Mouse (Mus musculus): ENCODE data around the gene Syne3. TPM values are rescaled to one million over a fixed set of nuclear protein-coding genes. Genes with fewer than 3 reads are reported as not detected.

Syne3 gene
- polyA plus RNA-seq, 1 experiment from 2014 or later = 0.50 TPM

GRCm38 (mm10) chr12:105034130-105034769 is 24.6 kb upstream of the Syne3 start:
- WGBS = 65% methylated on average over 14 of the region's 14 CpGs

DNA sequence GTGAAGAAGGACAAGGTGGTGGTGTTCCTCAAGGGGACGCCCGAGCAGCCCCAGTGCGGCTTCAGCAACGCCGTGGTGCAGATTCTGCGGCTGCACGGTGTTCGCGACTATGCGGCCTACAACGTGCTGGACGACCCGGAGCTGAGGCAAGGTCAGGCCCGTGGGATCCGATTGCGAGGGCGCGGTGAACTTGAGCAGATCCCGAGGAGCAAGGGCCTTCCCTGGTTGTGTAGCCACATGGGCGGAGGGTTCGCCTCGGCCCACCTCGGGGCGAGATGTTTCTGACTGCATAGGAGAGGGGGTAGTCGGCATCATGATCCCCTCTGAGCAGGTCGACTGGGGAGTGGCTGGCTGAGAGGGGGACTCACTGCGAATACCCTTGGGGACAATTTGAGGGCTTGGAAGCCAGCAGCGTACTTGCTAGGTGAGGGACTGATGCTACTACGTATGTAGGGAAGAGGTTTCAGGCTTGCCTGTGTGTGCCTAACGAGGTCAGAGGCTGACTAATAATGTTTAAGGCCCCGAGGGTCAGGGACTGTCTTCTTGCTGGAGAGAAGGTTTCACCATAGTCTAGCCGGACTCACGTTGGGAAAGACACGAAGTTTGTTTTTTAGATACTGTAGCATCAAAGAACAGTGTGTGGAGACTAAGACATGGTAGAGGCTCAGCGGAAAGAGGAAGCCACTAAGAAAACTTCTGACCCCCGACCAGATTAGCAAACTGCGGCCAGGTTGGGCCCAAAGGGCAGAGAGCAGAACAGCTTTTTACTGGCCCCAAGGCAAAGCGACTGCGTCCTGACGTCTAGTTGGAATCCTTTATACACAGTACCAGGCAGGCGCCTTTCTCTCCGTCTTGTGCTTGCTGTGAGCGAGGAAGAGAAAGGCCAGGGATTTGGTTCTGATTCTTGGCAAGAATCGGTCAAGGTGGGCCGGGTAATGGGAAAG is 23.5 kb upstream of the Syne3 start:
- Histone ChIP-seq H3K4me1 (replicated peaks) (peaks cover 27% of the 10 kb centered on the region), H3K27me3 (replicated peaks) (no peaks in the 10 kb centered on the region), H3K36me3 (no peaks in the 10 kb centered on the region), H3K9me3 (no peaks in the 10 kb centered on the region), H3K4me3 (replicated peaks) (peak overlapping the region; percentile 89), H3K27ac (peak overlapping the region; percentile 87), H3K9ac (peak overlapping the region; percentile 93), H3K4me2 (replicated peaks) (peak overlapping the region; percentile 72)
- WGBS = 2% methylated on average over 45 of the region's 45 CpGs
- peak; percentile 55 for ATAC-seq

More at GRCm38 (mm10) chr12:105034130-105034769, 24.6 kb upstream of the Syne3 start:
- peak overlapping the region; percentile 8; the same call in 1 of the 2 replicates for H3K9ac ChIP-seq
- no peaks in the 10 kb centered on the region for H3K27me3 ChIP-seq (replicated peaks)
- no peak overlapping the region for H3K27ac ChIP-seq
- H3K4me3 ChIP-seq (replicated peaks) = peak overlapping the region; percentile 89; the same call in 1 of the 2 replicates
- no peaks in the 10 kb centered on the region for H3K9me3 ChIP-seq
- H3K4me2 ChIP-seq (replicated peaks) = peak overlapping the region; percentile 72
- ATAC-seq = no peak
- H3K36me3 ChIP-seq = no peaks in the 10 kb centered on the region
- H3K4me1 ChIP-seq (replicated peaks) = peaks cover 37% of the 10 kb centered on the region

DNA sequence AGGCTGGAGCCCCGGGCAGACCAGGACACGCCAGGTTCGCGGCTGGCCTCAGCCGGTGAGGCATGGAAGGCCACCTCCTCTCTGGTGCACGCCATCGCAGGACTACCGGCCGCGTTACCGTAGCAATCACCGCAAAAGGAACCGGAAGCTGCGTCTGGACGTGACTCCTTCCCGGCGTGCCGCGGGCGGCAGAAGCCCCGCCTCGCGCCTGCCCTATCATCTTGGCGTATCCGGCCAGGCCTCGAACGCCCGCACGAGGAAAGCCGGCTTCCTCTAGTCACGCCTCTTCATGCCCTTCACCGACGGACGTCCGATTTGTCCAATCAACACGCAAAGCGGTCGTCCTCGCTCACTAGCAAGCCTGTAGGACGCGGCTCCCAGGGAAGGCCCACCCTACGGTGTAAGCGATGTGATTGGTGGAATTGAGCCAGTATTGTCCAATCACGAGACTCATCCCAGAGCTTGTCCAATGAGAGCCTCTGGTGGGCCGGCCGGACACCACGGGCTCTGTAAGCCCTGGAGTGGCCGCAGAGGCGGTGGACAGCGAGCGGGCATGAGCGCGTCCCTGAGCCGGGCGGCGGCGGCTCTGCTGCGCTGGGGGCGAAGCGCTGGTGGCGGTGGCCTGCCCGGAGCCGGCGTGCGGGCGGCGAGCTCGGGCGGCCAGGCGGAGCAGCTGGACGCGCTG is 22.7 kb upstream of the Syne3 start, which contains the start of gene Glrx5:
Glrx5 (plus strand) TSS at position 542 of the 685 bp plus-strand sequence.
- peak within 1 kb of the TSS; percentile 87 for H3K27ac ChIP-seq
- no peaks in the 10 kb centered on the region for H3K36me3 ChIP-seq
- H3K4me2 ChIP-seq (replicated peaks) = peak within 1 kb of the TSS; percentile 92
- peak within 1 kb of the TSS; percentile 93 for H3K9ac ChIP-seq
- H3K9me3 ChIP-seq = no peaks in the 10 kb centered on the region
- peak within 1 kb of the TSS; percentile 89 for H3K4me3 ChIP-seq (replicated peaks)
- under 1% methylated on average over 72 of the region's 72 CpGs for WGBS
- ATAC-seq = peak; percentile 99
- peaks cover 23% of the 10 kb centered on the region for H3K4me1 ChIP-seq (replicated peaks)
- no peaks in the 10 kb centered on the region for H3K27me3 ChIP-seq (replicated peaks)

DNA sequence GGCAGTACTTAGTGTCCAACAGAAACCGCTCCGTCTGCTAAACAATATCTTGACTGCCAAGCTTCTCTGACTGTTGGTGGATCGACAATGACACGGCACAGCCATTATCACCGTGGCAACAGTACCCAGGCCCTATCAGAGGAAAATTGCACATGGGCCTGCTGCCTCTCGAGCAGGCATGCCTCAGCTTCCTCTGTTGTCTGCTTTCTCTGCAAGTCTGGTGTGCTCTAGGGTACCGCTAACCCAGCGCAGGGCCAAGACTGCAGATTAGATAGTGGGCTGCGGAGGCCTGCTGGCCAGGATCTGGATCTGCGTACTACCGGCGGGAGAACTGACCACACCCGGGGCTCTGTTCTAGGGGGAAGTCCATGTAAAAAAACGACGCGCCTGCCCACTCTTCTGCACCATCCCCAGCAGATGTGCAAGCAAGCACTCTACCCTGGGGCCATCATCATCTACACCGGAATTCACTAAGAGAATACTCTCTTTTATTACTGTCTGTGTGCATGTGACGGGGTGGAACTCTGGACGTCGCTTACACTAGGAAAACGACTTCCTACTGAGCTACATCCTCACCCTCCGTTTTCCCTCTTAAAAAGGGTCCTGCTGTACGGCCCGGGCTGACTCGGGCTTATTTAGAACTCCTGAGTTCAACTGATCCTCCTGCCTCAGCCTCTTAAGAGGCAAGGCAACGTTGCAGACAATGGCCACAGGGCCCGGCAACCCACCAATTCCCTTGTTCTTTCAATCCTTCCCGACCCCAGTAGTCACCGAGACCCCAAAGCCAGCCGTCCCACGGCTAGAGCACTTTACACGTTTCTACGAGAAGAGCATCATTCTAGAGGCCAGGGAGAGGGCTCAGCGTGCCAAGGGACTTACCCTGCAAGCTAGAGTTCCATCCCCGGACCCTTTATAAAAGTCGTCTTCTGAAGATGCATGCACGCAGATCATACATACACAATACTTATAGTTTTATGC is 21.8 kb upstream of the Syne3 start:
- Histone ChIP-seq H3K27ac (peak overlapping the region; percentile 45), H3K27me3 (replicated peaks) (no peaks in the 10 kb centered on the region), H3K4me3 (replicated peaks) (peak overlapping the region; percentile 89), H3K9me3 (no peaks in the 10 kb centered on the region), H3K4me2 (replicated peaks) (peak overlapping the region; percentile 92), H3K9ac (peak overlapping the region; percentile 79), H3K36me3 (no peaks in the 10 kb centered on the region), H3K4me1 (replicated peaks) (peaks cover 23% of the 10 kb centered on the region)
- ATAC-seq = no peak
- WGBS = 6% methylated on average over 37 of the region's 37 CpGs

DNA sequence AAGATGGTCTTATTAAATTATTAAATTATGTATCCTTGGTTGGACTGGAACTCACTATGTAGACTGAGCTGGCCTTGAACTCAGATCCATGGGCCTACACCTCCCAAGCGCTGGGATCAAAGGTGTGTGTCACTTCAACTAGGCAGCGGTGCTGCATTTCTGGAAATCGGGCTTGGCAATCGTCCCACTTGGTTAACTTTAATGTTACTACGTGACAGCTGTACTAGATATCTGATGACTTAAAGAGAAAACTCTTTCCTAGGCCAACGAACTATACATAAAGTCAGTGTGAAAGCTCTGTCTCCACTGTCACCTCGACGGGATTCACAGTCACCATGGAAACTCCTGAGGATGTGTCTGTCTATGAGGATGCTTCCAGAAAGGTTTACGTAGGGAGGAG is 20.3 kb upstream of the Syne3 start:
- 86% methylated on average over 9 of the region's 9 CpGs for WGBS
- Histone ChIP-seq H3K9me3 (no peaks in the 10 kb centered on the region), H3K27ac (no peak overlapping the region), H3K36me3 (no peaks in the 10 kb centered on the region), H3K27me3 (replicated peaks) (no peaks in the 10 kb centered on the region), H3K4me3 (replicated peaks) (no peak overlapping the region), H3K9ac (no peak overlapping the region), H3K4me2 (replicated peaks) (no peak overlapping the region), H3K4me1 (replicated peaks) (peaks cover 20% of the 10 kb centered on the region)
- ATAC-seq = no peak

DNA sequence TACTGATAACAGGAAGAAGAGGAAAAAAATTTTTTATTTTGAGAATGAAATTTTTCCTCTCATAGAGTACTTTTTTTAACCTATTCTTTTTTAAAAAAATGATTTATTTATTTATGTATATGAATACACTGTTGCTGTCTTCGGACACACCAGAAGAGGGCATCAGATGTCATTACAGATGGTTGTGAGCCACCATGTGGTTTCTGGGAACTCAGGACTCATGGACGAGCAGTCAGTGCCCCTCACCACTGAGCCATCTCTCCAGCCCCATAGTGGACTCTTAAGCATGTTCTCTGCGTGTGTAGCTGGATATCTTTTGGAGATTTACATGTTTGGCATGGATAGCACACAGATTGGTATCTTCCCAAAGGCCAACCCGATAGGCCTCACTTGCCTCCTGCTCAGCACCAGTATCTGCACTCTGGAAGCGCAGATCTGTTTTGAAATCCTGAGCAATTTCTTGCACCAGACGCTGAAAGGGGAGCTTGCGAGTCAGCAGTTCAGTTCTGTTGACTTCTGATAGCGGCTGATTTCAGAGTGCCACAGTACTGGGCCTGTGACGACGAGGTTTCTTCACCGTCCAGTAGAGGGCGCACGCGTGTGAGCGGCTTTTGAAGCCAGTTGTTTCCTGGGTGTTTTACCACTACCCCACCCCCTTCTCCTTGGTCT is 17.8 kb upstream of the Syne3 start:
- Histone ChIP-seq H3K36me3 (no peaks in the 10 kb centered on the region), H3K9ac (no peak overlapping the region), H3K27me3 (replicated peaks) (no peaks in the 10 kb centered on the region), H3K9me3 (peaks cover 5% of the 10 kb centered on the region; the same call in 1 of the 2 replicates), H3K27ac (no peak overlapping the region), H3K4me3 (replicated peaks) (no peak overlapping the region), H3K4me1 (replicated peaks) (peaks cover 9% of the 10 kb centered on the region), H3K4me2 (replicated peaks) (no peak overlapping the region)
- ATAC-seq = peak; percentile 12; the same call in 1 of the 2 replicates
- 33% methylated on average over 15 of the region's 15 CpGs for WGBS

- no peak overlapping the region for H3K27ac ChIP-seq
- no peak overlapping the region for H3K9ac ChIP-seq
- H3K4me1 ChIP-seq (replicated peaks) = peaks cover 7% of the 10 kb centered on the region
- no peak for ATAC-seq
- peaks cover 5% of the 10 kb centered on the region; the same call in 1 of the 2 replicates for H3K9me3 ChIP-seq
- H3K4me2 ChIP-seq (replicated peaks) = no peak overlapping the region
- no peaks in the 10 kb centered on the region for H3K36me3 ChIP-seq
- no peaks in the 10 kb centered on the region for H3K27me3 ChIP-seq (replicated peaks)
- H3K4me3 ChIP-seq (replicated peaks) = no peak overlapping the region
- 62% methylated on average over 10 of the region's 10 CpGs for WGBS
Observed at GRCm38 (mm10) chr12:105025947-105026586, 16.5 kb upstream of the Syne3 start.

GRCm38 (mm10) chr12:105025271-105025946 is 15.8 kb upstream of the Syne3 start:
- H3K27me3 ChIP-seq (replicated peaks) = no peaks in the 10 kb centered on the region
- 0 out of 2 replicates have a peak, but pooled peaks cover under 1% of the 10 kb centered on the region for H3K4me1 ChIP-seq (replicated peaks)
- no peaks in the 10 kb centered on the region for H3K36me3 ChIP-seq
- 51% methylated on average over 8 of the region's 8 CpGs for WGBS
- no peak overlapping the region for H3K27ac ChIP-seq
- H3K4me3 ChIP-seq (replicated peaks) = no peak overlapping the region
- H3K9me3 ChIP-seq = peaks cover 5% of the 10 kb centered on the region; the same call in 1 of the 2 replicates
- ATAC-seq = peak; percentile 69; the same call in 1 of the 2 replicates
- H3K9ac ChIP-seq = no peak overlapping the region
- H3K4me2 ChIP-seq (replicated peaks) = no peak overlapping the region

GRCm38 (mm10) chr12:105022776-105023175 is 13.2 kb upstream of the Syne3 start:
- Histone ChIP-seq H3K4me1 (replicated peaks) (0 out of 2 replicates have a peak, but pooled peaks cover 3% of the 10 kb centered on the region), H3K36me3 (no peaks in the 10 kb centered on the region), H3K9me3 (peaks cover 5% of the 10 kb centered on the region; the same call in 1 of the 2 replicates), H3K4me2 (replicated peaks) (no peak overlapping the region), H3K9ac (no peak overlapping the region), H3K4me3 (replicated peaks) (no peak overlapping the region), H3K27me3 (replicated peaks) (no peaks in the 10 kb centered on the region), H3K27ac (no peak overlapping the region)
- ATAC-seq = no peak
- WGBS = 97% methylated on average over 9 of the region's 9 CpGs

DNA sequence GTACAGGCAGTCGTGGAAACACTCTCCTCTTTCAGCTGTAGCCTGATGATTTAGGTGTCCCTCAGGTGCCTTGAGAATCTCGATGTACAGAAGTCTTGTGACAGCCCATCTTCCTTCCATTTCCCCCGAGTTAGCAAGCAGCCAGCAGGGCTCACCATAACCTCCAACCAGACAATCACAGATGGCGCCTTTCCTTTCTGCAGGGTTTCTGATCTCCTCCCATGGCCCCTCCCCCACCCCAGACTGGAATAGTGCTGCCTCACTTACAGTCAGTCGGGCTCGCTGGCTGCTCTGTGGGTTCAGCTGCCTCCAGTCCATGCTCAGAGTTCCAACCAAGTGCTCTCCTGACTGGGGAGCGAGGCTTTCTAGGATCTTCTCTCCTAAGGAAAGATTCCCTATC is 12.5 kb upstream of the Syne3 start:
- Histone ChIP-seq H3K27ac (no peak overlapping the region), H3K4me2 (replicated peaks) (no peak overlapping the region), H3K36me3 (no peaks in the 10 kb centered on the region), H3K4me3 (replicated peaks) (no peak overlapping the region), H3K9ac (no peak overlapping the region), H3K4me1 (replicated peaks) (0 out of 2 replicates have a peak, but pooled peaks cover 3% of the 10 kb centered on the region), H3K27me3 (replicated peaks) (no peaks in the 10 kb centered on the region), H3K9me3 (peaks cover 5% of the 10 kb centered on the region; the same call in 1 of the 2 replicates)
- no peak for ATAC-seq
- 44% methylated on average over 7 of the region's 7 CpGs for WGBS

Measured in intestine, embryonic 15.5 days (tissue).